8 mouse cellular contexts compared by ENCODE assay signal in genomic region chr1:166160569-166161445, GRCm38 (mm10). TPM values are rescaled to one million over a fixed set of nuclear protein-coding genes. Genes with fewer than 3 reads are reported as not detected.
DNase-seq lines count a peak whose midpoint lies in the region; ATAC-seq and TF ChIP-seq lines count a peak whose summit lies in the region.

No protein-coding gene starts in this region.

- no peaks in the 10 kb centered on the region for H3K9me3 ChIP-seq in heart, postnatal 0 days (replicated peaks; ENCODE audit: control insufficient read depth, low read length)
- no peaks in the 10 kb centered on the region for H3K9me3 ChIP-seq in lung, embryonic 16.5 days (ENCODE audit: control insufficient read depth, low read length)

- TF ChIP-seq CTCF in heart, postnatal 0 days (IDR thresholded peaks at IDR 0.05; ENCODE audit: low read depth): peak; percentile 93

- no peaks in the 10 kb centered on the region for H3K4me1 ChIP-seq in heart, postnatal 0 days (ENCODE audit: control insufficient read depth, insufficient read depth)
- H3K4me1 ChIP-seq in lung, embryonic 16.5 days (replicated peaks; ENCODE audit: control insufficient read depth, insufficient read depth, low read length): no peaks in the 10 kb centered on the region

- H3K36me3 ChIP-seq in heart, postnatal 0 days (replicated peaks; ENCODE audit: control insufficient read depth, insufficient read depth, low read length): no peaks in the 10 kb centered on the region
- H3K36me3 ChIP-seq in lung, embryonic 16.5 days (ENCODE audit: control insufficient read depth, insufficient read depth, low read length): no peaks in the 10 kb centered on the region

- no peak overlapping the region for H3K9ac ChIP-seq in heart, postnatal 0 days (replicated peaks; ENCODE audit: low read depth, low read length)
- no peak overlapping the region for H3K9ac ChIP-seq in lung, embryonic 16.5 days (ENCODE audit: low read length)

- WGBS in heart, postnatal 0 days: 16% methylated on average over 24 of the region's 24 CpGs
- WGBS in lung, embryonic 16.5 days: 15% methylated on average over 24 of the region's 24 CpGs

- peak overlapping the region; percentile 32; the same call in 1 of the 2 replicates for H3K4me2 ChIP-seq in heart, postnatal 0 days (ENCODE audit: low read depth, low read length)
- H3K4me2 ChIP-seq in lung, embryonic 16.5 days (ENCODE audit: low read depth, low read length): 0 out of 2 replicates have a peak overlapping the region, but pooled peaks have one; percentile 21

- TF ChIP-seq EP300 in heart, postnatal 0 days (IDR thresholded peaks at IDR 0.05; ENCODE audit: low read depth): no peak

- H3K27me3 ChIP-seq in heart, postnatal 0 days (ENCODE audit: control insufficient read depth, insufficient read depth, low read length): peaks cover 18% of the 10 kb centered on the region
- H3K27me3 ChIP-seq in lung, embryonic 16.5 days (ENCODE audit: control insufficient read depth, insufficient read depth, low read depth, low read length): peaks cover 22% of the 10 kb centered on the region

- DNase-seq in ES-CJ7 (ENCODE audit: low read depth, low spot score): peak; percentile 86
- peak; percentile 39 for DNase-seq in brain, embryonic 18.5 days (ENCODE audit: low read depth, low spot score)
- DNase-seq in heart, postnatal 0 days (ENCODE audit: low spot score): peak; percentile 55
- DNase-seq in kidney, postnatal 14 days: peak; percentile 66
- DNase-seq in retina, embryonic 14.5 days (ENCODE audit: low spot score): peak; percentile 94
- peak; percentile 49 for DNase-seq in urinary bladder, adult 2 months (ENCODE audit: low spot score)

- H3K4me3 ChIP-seq in heart, postnatal 0 days (ENCODE audit: low read depth, low read length): no peak overlapping the region
- H3K4me3 ChIP-seq in lung, embryonic 16.5 days (ENCODE audit: low read length): no peak overlapping the region

- no peak overlapping the region for H3K27ac ChIP-seq in heart, postnatal 0 days (ENCODE audit: low read depth)
- no peak overlapping the region for H3K27ac ChIP-seq in lung, embryonic 16.5 days (ENCODE audit: low read length)

- 0 out of 2 replicates have a peak, but pooled peaks have one; percentile 63 for ATAC-seq in erythroblast, adult 5-6 weeks (replicated peaks; ENCODE audit: low FRiP score, poor library complexity, severe bottlenecking)
- ATAC-seq in heart, postnatal 0 days (ENCODE audit: insufficient read depth, low read depth): peak; percentile 40; the same call in 1 of the 2 replicates
- ATAC-seq in lung, embryonic 16.5 days (ENCODE audit: low read depth): peak; percentile 36

RNA-seq across cellular contexts. Expression of gene Gpa33, which starts 30.8 kb away (rescaled TPM):
- not detected in 2 replicates for total RNA-seq in erythroblast, adult 5-6 weeks (2015; ENCODE audit: low replicate concordance)
- total RNA-seq in erythroblast, adult 5-6 weeks (2017; ENCODE audit: low replicate concordance): not detected in 2 replicates
- 0.65 TPM in 1 of 2 replicates, not detected in the other for total RNA-seq in heart, postnatal 0 days (2014; rRNA removed; ENCODE audit: low replicate concordance)
- 0.07 TPM in 1 of 2 replicates, not detected in the other for polyA plus RNA-seq in heart, postnatal 0 days (2015; fragmentation: Nextera tagmentation; extraction: Ambion mirVana)
- polyA plus RNA-seq in lung, embryonic 16.5 days (2015; fragmentation: Nextera tagmentation; extraction: Ambion mirVana): 0.18 and 0.25 TPM in 2 replicates
- 57.3 and 59.9 TPM in 2 replicates for polyA plus RNA-seq in urinary bladder, adult 2 months (2012; rRNA removed)

RNA-seq across cellular contexts. Expression of gene Dusp27, which starts 33.1 kb away (rescaled TPM):
- not detected in 2 replicates for total RNA-seq in erythroblast, adult 5-6 weeks (2015; ENCODE audit: low replicate concordance)
- total RNA-seq in erythroblast, adult 5-6 weeks (2017; ENCODE audit: low replicate concordance): not detected in 2 replicates
- 33.2 and 40.1 TPM in 2 replicates for total RNA-seq in heart, postnatal 0 days (2014; rRNA removed; ENCODE audit: low replicate concordance)
- 34.6 and 39.9 TPM in 2 replicates for polyA plus RNA-seq in heart, postnatal 0 days (2015; fragmentation: Nextera tagmentation; extraction: Ambion mirVana)
- 3.3 and 3.7 TPM in 2 replicates for polyA plus RNA-seq in lung, embryonic 16.5 days (2015; fragmentation: Nextera tagmentation; extraction: Ambion mirVana)
- 0.03 and 0.06 TPM in 2 replicates for polyA plus RNA-seq in urinary bladder, adult 2 months (2012; rRNA removed)

Comparison
In these comparisons a context has a peak if more than half of its experiments do, and no peak if none do; other contexts are left out.
1. DNase-seq: peak in every context shown above with its lines; median percentile 94 in retina, embryonic 14.5 days; 86 in ES-CJ7; 66 in kidney, postnatal 14 days; 55 in heart, postnatal 0 days; 49 in urinary bladder, adult 2 months; 39 in brain, embryonic 18.5 days.
2. RNA of gene Gpa33, which starts 30.8 kb away (polyA plus RNA-seq): 57.3 to 59.9 TPM in urinary bladder, adult 2 months; 0.18 to 0.25 TPM in lung, embryonic 16.5 days and 0.07 TPM in heart, postnatal 0 days; every median in the first group is over 10 times any median in the second.
3. Peak in every context shown above with its lines, with median percentiles within 50 percentile points of each other: ATAC-seq.